Mouse (Mus musculus) limb, embryonic 11.5 days (tissue): ENCODE results near the gene Trp53i13. TPM values are rescaled to one million over a fixed set of nuclear protein-coding genes. Genes with fewer than 3 reads are reported as not detected.

Experiments used
- ATAC-seq: fragments of 200-750 bp; cut with Nextera tagmentation; 2 replicates; pipeline ENCODE4 v1.8.0; 2017; ENCODE audit warnings: low read depth; ENCODE audit not compliant: insufficient number of reproducible peaks, low FRiP score, low TSS enrichment
- DNase-seq: peaks from one replicate; pipeline ENCODE4 v3.0.0-alpha.2; 2015; ENCODE audit warnings: low spot score
- H3K27ac ChIP-seq: fragments of 300-500 bp; sonication (generic); replicated peaks from 2 replicates; pipeline ENCODE4 v1.5.1; 2014; ENCODE audit warnings: low read depth, mild to moderate bottlenecking, low read length
- H3K27me3 ChIP-seq: fragments of 300-500 bp; sonication (generic); 2 replicates; pipeline ENCODE4 v1.6.1; 2014; ENCODE audit warnings: mild to moderate bottlenecking, low read length, mixed read lengths; ENCODE audit not compliant: control insufficient read depth, insufficient read depth
- H3K36me3 ChIP-seq: fragments of 300-500 bp; sonication (generic); 2 replicates; pipeline ENCODE4 v1.6.1; 2014; ENCODE audit warnings: mild to moderate bottlenecking, low read length, moderate library complexity, mixed read lengths; ENCODE audit not compliant: control insufficient read depth, insufficient read depth
- H3K4me1 ChIP-seq: fragments of 300-500 bp; sonication (generic); 2 replicates; pipeline ENCODE4 v1.6.1; 2014; ENCODE audit warnings: low read length, mixed read lengths; ENCODE audit not compliant: control insufficient read depth, insufficient read depth
- H3K4me2 ChIP-seq: fragments of 300-500 bp; sonication (generic); 2 replicates; pipeline ENCODE4 v1.6.1; 2014; ENCODE audit warnings: low read depth, mild to moderate bottlenecking, moderate library complexity; ENCODE audit not compliant: severe bottlenecking
- H3K4me3 ChIP-seq: fragments of 300-500 bp; sonication (generic); 2 replicates; pipeline ENCODE4 v1.5.1; 2014; ENCODE audit warnings: low read depth, low read length
- H3K9ac ChIP-seq: fragments of 300-500 bp; sonication (generic); 2 replicates; pipeline ENCODE4 v1.6.1; 2014; ENCODE audit warnings: mild to moderate bottlenecking, low read length
- H3K9me3 ChIP-seq: fragments of 300-500 bp; sonication (generic); 2 replicates; pipeline ENCODE4 v1.6.1; 2016; ENCODE audit warnings: low read length; ENCODE audit not compliant: control insufficient read depth
- WGBS: fragments of 180-500 bp; shearing (Covaris S2); extraction: QIAGEN DNeasy Blood & Tissue Kit; methylation state at CpG from one replicate; pipeline ENCODE4 v1.1.7; 2014; 5-methylcytosine and 5-hydroxymethylcytosine counted together
- polyA plus RNA-seq: library from polyadenylated mRNA; unstranded; fragments of >200 nt; fragmentation: Nextera tagmentation; extraction: Ambion mirVana; gene quantifications from 2 replicates; pipeline ENCODE4 v1.2.1, GENCODE M21; 2014

Gene Trp53i13
- polyA plus RNA-seq, 1 experiment from 2014 or later: 42.2 TPM

- peak; percentile 58 for ATAC-seq
- Histone ChIP-seq H3K4me1 (peaks cover 28% of the 10 kb centered on the region), H3K4me2 (peak overlapping the region; percentile 92), H3K9ac (peak overlapping the region; percentile 55), H3K4me3 (peak overlapping the region; percentile 54), H3K9me3 (no peaks in the 10 kb centered on the region; the same call in 1 of the 2 replicates), H3K27ac (no peak overlapping the region), H3K27me3 (peaks cover 19% of the 10 kb centered on the region), H3K36me3 (no peaks in the 10 kb centered on the region)
- WGBS: 0% methylated on average over 62 of the region's 84 CpGs
- DNase-seq: peak; percentile 93
Measured at GRCm38 (mm10) chr11:77512891-77513810, 2.6 kb downstream of the Trp53i13 start.

- 84% methylated on average over 5 of the region's 5 CpGs for WGBS
- Histone ChIP-seq H3K36me3 (peaks cover 5% of the 10 kb centered on the region; the same call in 1 of the 2 replicates), H3K27me3 (peaks cover 17% of the 10 kb centered on the region), H3K27ac (no peak overlapping the region), H3K4me2 (no peak overlapping the region), H3K4me1 (peaks cover 29% of the 10 kb centered on the region), H3K4me3 (no peak overlapping the region), H3K9me3 (no peaks in the 10 kb centered on the region; the same call in 1 of the 2 replicates), H3K9ac (no peak overlapping the region)
- no peak for DNase-seq
- no peak for ATAC-seq
Measured at GRCm38 (mm10) chr11:77511336-77511735, 4.4 kb downstream of the Trp53i13 start.

GRCm38 (mm10) chr11:77508068-77509021 lies 7.4 kb downstream of the Trp53i13 start:
- peak overlapping the region; percentile 72 for H3K4me2 ChIP-seq
- H3K27ac ChIP-seq: no peak overlapping the region
- H3K9ac ChIP-seq: peak overlapping the region; percentile 53
- 16% methylated on average over 49 of the region's 49 CpGs for WGBS
- H3K4me3 ChIP-seq: peak overlapping the region; percentile 23; the same call in 1 of the 2 replicates
- peak; percentile 90 for DNase-seq
- H3K36me3 ChIP-seq: peaks cover 23% of the 10 kb centered on the region
- H3K4me1 ChIP-seq: peaks cover 11% of the 10 kb centered on the region
- peak; percentile 29 for ATAC-seq
- no peaks in the 10 kb centered on the region for H3K9me3 ChIP-seq
- no peaks in the 10 kb centered on the region for H3K27me3 ChIP-seq

GRCm38 (mm10) chr11:77507426-77507825 lies 8.4 kb downstream of the Trp53i13 start:
- Histone ChIP-seq H3K9ac (no peak overlapping the region), H3K4me1 (peaks cover 10% of the 10 kb centered on the region), H3K27me3 (no peaks in the 10 kb centered on the region), H3K27ac (no peak overlapping the region), H3K36me3 (peaks cover 23% of the 10 kb centered on the region), H3K4me3 (no peak overlapping the region), H3K4me2 (no peak overlapping the region), H3K9me3 (no peaks in the 10 kb centered on the region)
- no peak for DNase-seq
- 70% methylated on average over 4 of the region's 4 CpGs for WGBS
- no peak for ATAC-seq

GRCm38 (mm10) chr11:77506941-77507340 lies 8.8 kb downstream of the Trp53i13 start:
- 82% methylated on average over 6 of the region's 6 CpGs for WGBS
- ATAC-seq: no peak

GRCm38 (mm10) chr11:77506273-77506672 lies 9.5 kb downstream of the Trp53i13 start:
- Histone ChIP-seq H3K4me3 (no peak overlapping the region), H3K27ac (no peak overlapping the region), H3K9ac (no peak overlapping the region), H3K4me1 (peaks cover 7% of the 10 kb centered on the region), H3K9me3 (no peaks in the 10 kb centered on the region), H3K36me3 (peaks cover 23% of the 10 kb centered on the region), H3K27me3 (no peaks in the 10 kb centered on the region), H3K4me2 (no peak overlapping the region)
- 83% methylated on average over 14 of the region's 14 CpGs for WGBS
- no peak for ATAC-seq
- no peak for DNase-seq

More at GRCm38 (mm10) chr11:77506941-77507340, 8.8 kb downstream of the Trp53i13 start:
- Histone ChIP-seq H3K27me3 (no peaks in the 10 kb centered on the region), H3K9me3 (no peaks in the 10 kb centered on the region), H3K36me3 (peaks cover 23% of the 10 kb centered on the region), H3K27ac (no peak overlapping the region), H3K4me1 (peaks cover 7% of the 10 kb centered on the region), H3K4me3 (no peak overlapping the region), H3K4me2 (no peak overlapping the region), H3K9ac (no peak overlapping the region)
- no peak for DNase-seq

- ATAC-seq: no peak
- no peak overlapping the region for H3K4me2 ChIP-seq
- no peaks in the 10 kb centered on the region for H3K27me3 ChIP-seq
- no peak overlapping the region for H3K9ac ChIP-seq
- peaks cover 9% of the 10 kb centered on the region for H3K4me1 ChIP-seq
- no peak overlapping the region for H3K27ac ChIP-seq
- 90% methylated on average over 22 of the region's 22 CpGs for WGBS
- H3K9me3 ChIP-seq: no peaks in the 10 kb centered on the region
- peaks cover 23% of the 10 kb centered on the region for H3K36me3 ChIP-seq
- no peak overlapping the region for H3K4me3 ChIP-seq
- no peak for DNase-seq
Measured at GRCm38 (mm10) chr11:77505291-77505980, 10.3 kb downstream of the Trp53i13 start.
